Mouse (Mus musculus): ENCODE results near the gene Col10a1. TPM values are rescaled to one million over a fixed set of nuclear protein-coding genes. Genes with fewer than 3 reads are reported as not detected.

Col10a1 gene
- not detected for polyA plus RNA-seq (2014; fragmentation: Illumina TruSeq; extraction: RNeasy Lipid Tissue Mini Kit (QIAGEN cat#74804); ENCODE audit: low replicate concordance)

DNA sequence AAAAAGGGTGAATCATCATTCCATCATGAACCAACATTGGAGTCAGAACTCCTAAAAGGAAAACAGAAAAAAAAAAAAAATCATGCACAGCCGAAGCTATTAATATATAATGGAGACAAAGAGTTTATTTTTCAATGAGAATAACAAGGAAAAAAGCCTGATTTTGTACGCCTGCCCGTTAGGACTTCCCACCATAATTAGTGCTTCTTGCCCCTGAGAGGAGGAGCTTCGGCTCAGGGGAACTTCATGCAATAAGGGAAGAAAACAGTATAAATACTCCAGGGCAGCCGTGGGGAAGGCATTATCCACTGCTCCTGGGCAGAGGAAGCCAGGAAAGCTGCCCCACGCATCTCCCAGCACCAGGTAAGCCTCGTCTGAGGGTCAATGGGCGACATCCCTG, at the start of gene Col10a1:
Gene Col10a1, plus strand, starts transcription at position 301 of the 400 bp plus-strand sequence.

DNA sequence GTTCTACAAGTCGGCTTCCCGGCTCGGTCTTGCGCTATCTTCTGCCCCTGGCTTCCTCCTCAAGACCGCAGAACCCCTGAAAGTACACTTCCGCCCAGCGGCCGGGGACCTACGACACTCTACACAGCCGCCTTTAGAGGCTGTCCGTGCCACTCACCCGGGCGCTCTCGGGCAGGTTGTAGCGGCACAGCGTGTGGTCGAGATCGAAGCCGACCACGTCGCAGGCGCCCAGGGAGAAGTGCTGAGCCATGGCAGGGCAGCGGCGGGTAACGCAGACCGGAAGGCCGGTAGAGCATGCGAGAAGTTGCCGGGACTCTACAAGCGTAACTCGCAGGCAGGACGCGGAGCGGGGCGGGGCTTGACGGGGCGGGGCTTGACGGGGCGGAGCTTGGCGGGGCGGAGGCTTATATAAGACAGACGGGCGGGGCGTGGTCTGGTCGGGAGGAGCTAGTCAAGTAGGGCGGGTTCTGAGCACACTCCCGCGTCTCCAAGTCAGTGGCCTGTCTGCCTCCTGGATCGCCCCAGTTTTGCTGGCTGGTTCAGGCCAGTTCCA, 28.5 kb downstream of the Col10a1 start, which contains the start of gene Nt5dc1:
Gene Nt5dc1, minus strand, starts transcription at position 349 of the 553 bp plus-strand sequence.

Other genes starting within 250 kb of the Col10a1 start
- 4.8 TPM for gene Dse, start 182.3 kb upstream of the Col10a1 start, polyA plus RNA-seq (2014; fragmentation: Illumina TruSeq; extraction: RNeasy Lipid Tissue Mini Kit (QIAGEN cat#74804); ENCODE audit: low replicate concordance)
- 50.7 TPM for gene Tspyl1, start 107.8 kb upstream of the Col10a1 start, polyA plus RNA-seq (2014; fragmentation: Illumina TruSeq; extraction: RNeasy Lipid Tissue Mini Kit (QIAGEN cat#74804); ENCODE audit: low replicate concordance)
- 14.1 TPM for gene Tspyl4, start 92.5 kb upstream of the Col10a1 start, polyA plus RNA-seq (2014; fragmentation: Illumina TruSeq; extraction: RNeasy Lipid Tissue Mini Kit (QIAGEN cat#74804); ENCODE audit: low replicate concordance)
- 39.0 TPM for gene Nt5dc1, start 28.6 kb downstream of the Col10a1 start, polyA plus RNA-seq (2014; fragmentation: Illumina TruSeq; extraction: RNeasy Lipid Tissue Mini Kit (QIAGEN cat#74804); ENCODE audit: low replicate concordance)
- 302 TPM for gene Frk, start 93.4 kb downstream of the Col10a1 start, polyA plus RNA-seq (2014; fragmentation: Illumina TruSeq; extraction: RNeasy Lipid Tissue Mini Kit (QIAGEN cat#74804); ENCODE audit: low replicate concordance)

All from small intestine, adult 10 weeks (tissue).